Mouse (Mus musculus) kidney, adult 11 months (tissue): ENCODE data around the gene 4922502D21Rik.

ENCODE experiments used
- DNase-seq: peaks from one replicate; pipeline ENCODE4 v3.0.0; 2022

The 4922502D21Rik gene

DNA sequence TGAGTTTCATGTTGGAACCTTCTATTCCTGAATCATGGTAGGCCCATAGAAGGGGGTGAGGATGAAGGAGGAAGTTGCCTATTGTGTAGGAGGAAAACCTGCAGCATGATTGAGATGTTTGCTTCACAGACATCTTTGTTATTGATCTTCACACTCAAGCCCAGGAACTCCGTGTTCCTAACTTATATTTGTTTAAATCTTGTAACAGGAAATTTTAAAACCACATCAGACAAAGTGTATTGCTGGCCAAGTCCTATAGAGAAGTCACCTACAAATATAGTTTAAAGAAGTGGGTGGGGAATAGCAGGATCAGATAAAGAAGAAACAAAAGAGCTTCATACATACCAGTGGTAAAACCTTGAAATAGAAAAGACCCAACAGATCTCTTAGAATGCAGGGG is 27.4 kb downstream of the 4922502D21Rik start:
- no peak for DNase-seq

GRCm38 (mm10) chr6:129288708-129289107 is 42.9 kb downstream of the 4922502D21Rik start:
- no peak for DNase-seq

- no peak for DNase-seq
Measured at GRCm38 (mm10) chr6:129284384-129285104, 47.1 kb downstream of the 4922502D21Rik start.

DNA sequence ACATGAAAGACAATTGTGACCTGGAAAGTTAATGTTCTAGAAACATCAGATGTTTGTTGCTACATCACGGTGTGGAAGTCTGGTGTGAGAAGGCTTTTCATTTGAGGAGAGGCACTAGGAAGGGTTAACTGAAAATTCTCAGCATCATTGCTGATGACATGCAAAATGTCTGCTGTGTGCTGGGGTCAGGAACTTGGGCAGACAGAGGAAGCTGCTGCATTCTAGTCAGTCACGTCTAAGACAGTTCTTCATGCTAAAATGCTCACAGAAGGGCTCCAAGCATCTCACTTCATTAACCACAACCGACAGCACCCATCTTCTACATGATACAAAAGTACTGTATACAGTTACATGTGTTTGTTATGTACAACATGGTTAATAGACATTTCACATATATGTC is 48.3 kb downstream of the 4922502D21Rik start:
- DNase-seq: no peak

GRCm38 (mm10) chr6:129276483-129276882 is 55.1 kb downstream of the 4922502D21Rik start:
- no peak for DNase-seq

GRCm38 (mm10) chr6:129275624-129276203 is 55.9 kb downstream of the 4922502D21Rik start:
- no peak for DNase-seq

DNA sequence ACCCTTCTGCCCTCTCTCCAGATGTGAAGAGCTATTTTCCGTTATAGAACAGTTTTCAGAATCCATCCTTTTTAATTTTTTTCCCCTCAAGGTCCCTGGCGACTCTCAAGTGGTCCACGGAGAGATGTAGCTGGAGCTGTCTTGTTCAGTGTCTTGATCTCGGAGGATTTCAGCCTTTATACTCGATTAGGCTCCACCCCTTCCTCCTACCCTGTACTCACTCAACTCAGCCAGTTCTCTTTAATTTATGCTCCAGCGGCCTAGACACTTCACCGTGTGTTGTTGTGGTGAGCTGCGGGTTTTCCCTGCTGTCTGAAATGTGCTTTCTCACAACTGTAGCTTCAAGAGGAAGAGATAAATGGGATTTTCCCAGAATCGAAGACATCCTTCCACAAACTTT is 56.4 kb downstream of the 4922502D21Rik start, which contains the start of gene Cd69:
TSS of gene Cd69 (minus strand) at position 217 of the 400 bp plus-strand sequence.
- no peak for DNase-seq

DNA sequence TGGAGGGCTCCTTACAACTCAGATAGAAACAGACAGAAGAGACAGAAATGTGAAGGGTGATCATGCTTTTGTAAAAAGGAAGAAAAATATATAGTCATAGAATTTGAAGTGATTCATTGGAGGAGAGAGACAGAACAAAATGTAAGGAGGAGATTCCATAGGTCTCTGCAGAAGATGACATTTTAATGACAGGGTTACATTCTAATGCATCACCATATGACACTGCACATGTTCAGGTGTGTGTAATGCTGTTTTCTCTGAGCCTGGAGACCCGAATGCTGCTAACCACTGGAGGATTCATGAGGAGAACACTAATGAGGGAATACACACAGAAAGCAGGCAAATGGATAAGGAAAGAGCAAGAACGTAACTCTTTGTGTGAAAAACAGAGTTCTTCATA is 57.1 kb downstream of the 4922502D21Rik start:
- no peak for DNase-seq

DNA sequence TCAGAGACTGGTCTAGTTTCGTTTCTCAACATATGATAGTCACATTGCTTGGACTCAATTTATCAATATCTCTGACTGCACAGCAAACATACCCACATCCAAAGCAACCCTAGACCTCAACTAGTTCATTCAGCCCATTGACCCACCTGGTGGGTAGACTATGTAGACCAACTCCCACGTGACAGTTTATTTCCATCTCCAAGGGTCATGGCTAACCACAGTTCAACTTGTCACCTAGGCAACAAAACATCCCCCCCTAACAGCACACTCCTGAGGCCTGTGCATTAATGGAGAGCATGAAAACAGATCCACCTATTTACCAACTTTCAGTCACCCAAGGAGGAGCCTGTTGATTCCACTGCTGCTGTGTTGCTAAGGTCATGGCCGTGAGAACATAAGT is 57.9 kb downstream of the 4922502D21Rik start:
- DNase-seq: no peak
